Mouse (Mus musculus) midbrain, postnatal 0 days (tissue): Measurements from ENCODE around the gene Ier5l. TPM values are rescaled to one million over a fixed set of nuclear protein-coding genes. Genes with fewer than 3 reads are reported as not detected.

ENCODE experiments used
- ATAC-seq: fragments of 200-750 bp; cut with Nextera tagmentation; 2 replicates; pipeline ENCODE4 v1.8.0; 2017; ENCODE audit warnings: moderate number of reproducible peaks, mild to moderate bottlenecking, moderate TSS enrichment, moderate library complexity; ENCODE audit not compliant: low FRiP score
- DNase-seq: peaks from one replicate; pipeline ENCODE4 v3.0.0-alpha.2; 2015; ENCODE audit warnings: low spot score
- H3K27ac ChIP-seq: fragments of 300-500 bp; sonication (generic); 2 replicates; pipeline ENCODE4 v1.5.1; 2014; ENCODE audit warnings: low read depth, mild to moderate bottlenecking, low read length, mixed read lengths
- H3K27me3 ChIP-seq: fragments of 300-500 bp; sonication (generic); 2 replicates; pipeline ENCODE4 v1.6.1; 2014; ENCODE audit warnings: low read length, control low read depth, mixed read lengths; ENCODE audit not compliant: insufficient read depth
- H3K36me3 ChIP-seq: fragments of 300-500 bp; sonication (generic); 2 replicates; pipeline ENCODE4 v1.6.1; 2014; ENCODE audit warnings: low read length, control low read depth, mixed read lengths; ENCODE audit not compliant: insufficient read depth
- H3K4me1 ChIP-seq: fragments of 300-500 bp; sonication (generic); 2 replicates; pipeline ENCODE4 v1.6.1; 2014; ENCODE audit warnings: mild to moderate bottlenecking, control low read depth, antibody characterized with exemption, low read length, mixed read lengths; ENCODE audit not compliant: insufficient read depth
- H3K4me2 ChIP-seq: fragments of 300-500 bp; sonication (generic); 2 replicates; pipeline ENCODE4 v1.6.1; 2014; ENCODE audit warnings: low read depth, mild to moderate bottlenecking, low read length, mixed read lengths; ENCODE audit not compliant: poor library complexity, severe bottlenecking
- H3K4me3 ChIP-seq: fragments of 300-500 bp; sonication (generic); 2 replicates; pipeline ENCODE4 v1.5.1; 2014; ENCODE audit warnings: low read depth, mild to moderate bottlenecking, low read length, moderate library complexity
- H3K9ac ChIP-seq: fragments of 300-500 bp; sonication (generic); replicated peaks from 2 replicates; pipeline ENCODE4 v1.6.1; 2014; ENCODE audit warnings: mild to moderate bottlenecking, low read length, moderate library complexity, mixed read lengths; ENCODE audit not compliant: poor library complexity, severe bottlenecking
- H3K9me3 ChIP-seq: fragments of 300-500 bp; sonication (generic); 2 replicates; pipeline ENCODE4 v1.6.1; 2016; ENCODE audit warnings: low read length, control low read depth
- CTCF ChIP-seq: IDR thresholded peaks from 2 replicates; pipeline ENCODE4 v1.5.1; 2016; ENCODE audit warnings: antibody characterized with exemption, mild to moderate bottlenecking
- WGBS: fragments of 180-500 bp; shearing (Covaris S2); extraction: QIAGEN DNeasy Blood & Tissue Kit; methylation state at CpG from one replicate; pipeline ENCODE4 v1.1.7; 2014; 5-methylcytosine and 5-hydroxymethylcytosine counted together
- polyA plus RNA-seq: library from polyadenylated mRNA; unstranded; fragments of >200 nt; fragmentation: Nextera tagmentation; extraction: Ambion mirVana; gene quantifications from 2 replicates; pipeline ENCODE4 v1.2.1, GENCODE M21; 2015
- total RNA-seq: library from RNA; depleted of rRNA; stranded (reverse); fragments of >200 nt; gene quantifications from 2 replicates; pipeline ENCODE4 v1.2.3, GENCODE M21; 2014

Ier5l gene
- total and polyA plus RNA-seq, 2 experiments from 2014 or later: 2.6 to 28.2 TPM

DNA sequence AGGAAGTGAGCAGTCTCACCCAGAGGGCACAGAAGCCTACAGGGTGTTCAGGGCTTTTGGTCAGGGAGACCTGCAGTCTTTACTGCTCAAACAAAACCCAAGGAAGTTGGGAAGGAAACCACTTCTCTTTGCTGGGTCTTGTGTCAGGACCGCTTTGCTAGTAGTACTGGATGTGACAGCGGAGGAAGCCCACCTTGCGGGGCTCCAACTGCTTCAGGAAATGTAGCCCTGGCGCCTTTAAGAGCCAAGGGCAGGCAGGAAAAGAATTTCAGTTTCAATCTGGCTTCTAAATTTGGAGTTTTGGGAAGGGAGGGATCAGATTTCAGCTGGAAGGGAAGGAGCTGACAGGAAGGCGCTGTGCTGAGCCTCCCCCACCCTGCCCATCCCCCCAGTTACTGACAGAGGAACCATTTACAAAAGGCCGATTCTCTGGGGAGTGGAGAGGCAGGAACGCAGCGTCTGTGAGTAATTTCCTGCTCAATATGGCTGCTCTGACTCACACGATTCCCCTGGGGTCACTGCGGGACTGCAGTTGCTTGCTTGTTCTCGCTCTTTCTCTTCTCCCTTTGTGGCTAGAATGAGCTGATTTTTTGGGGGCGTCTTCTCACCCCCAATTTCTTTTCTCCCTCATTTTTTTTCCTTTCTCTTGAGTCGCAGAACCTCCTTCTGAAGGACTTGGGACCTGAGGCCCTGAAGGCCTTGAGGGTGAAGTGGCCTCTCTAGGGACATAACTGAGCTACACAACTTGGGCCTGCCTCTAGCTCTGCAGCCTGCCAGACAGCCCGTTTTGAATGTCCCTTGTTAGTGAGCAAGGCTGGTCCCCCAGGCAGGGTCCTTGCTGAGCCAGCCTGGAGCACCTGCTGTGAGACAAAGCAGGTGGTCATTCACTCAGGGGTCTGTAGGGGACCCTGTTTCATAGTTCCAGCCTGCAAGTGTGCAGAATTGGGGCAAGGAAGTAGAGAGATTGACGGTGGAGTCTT lies 32.2 kb downstream of the Ier5l start:
- ATAC-seq (peak; percentile 72; the same call in 1 of the 2 replicates), DNase-seq (peak; percentile 97)
- Histone ChIP-seq H3K27me3 (no peaks in the 10 kb centered on the region), H3K27ac (peak overlapping the region; percentile 78), H3K4me3 (no peak overlapping the region), H3K4me1 (peaks cover 15% of the 10 kb centered on the region; the same call in 1 of the 2 replicates), H3K9me3 (no peaks in the 10 kb centered on the region), H3K9ac (peak overlapping the region; percentile 25), H3K36me3 (peaks cover 45% of the 10 kb centered on the region), H3K4me2 (peak overlapping the region; percentile 18)
- WGBS: 5% methylated on average over 15 of the region's 15 CpGs
- TF ChIP-seq CTCF: no peak; the same call in 1 of the 2 replicates

- Histone ChIP-seq H3K4me3 (no peak overlapping the region), H3K4me1 (peaks cover 15% of the 10 kb centered on the region; the same call in 1 of the 2 replicates), H3K9me3 (no peaks in the 10 kb centered on the region), H3K4me2 (peak overlapping the region; percentile 4; the same call in 1 of the 2 replicates), H3K9ac (peak overlapping the region; percentile 25; the same call in 1 of the 2 replicates), H3K36me3 (peaks cover 41% of the 10 kb centered on the region), H3K27me3 (no peaks in the 10 kb centered on the region), H3K27ac (peak overlapping the region; percentile 78)
- DNase-seq: peak; percentile 93
- peak; percentile 86 for TF ChIP-seq CTCF
- peak; percentile 45; the same call in 1 of the 2 replicates for ATAC-seq
- WGBS: 17% methylated on average over 12 of the region's 12 CpGs
Observed at GRCm38 (mm10) chr2:30440701-30441517, 33.1 kb downstream of the Ier5l start.

GRCm38 (mm10) chr2:30440211-30440700 lies 33.8 kb downstream of the Ier5l start:
- no peak overlapping the region for H3K4me3 ChIP-seq
- H3K4me1 ChIP-seq: peaks cover 15% of the 10 kb centered on the region; the same call in 1 of the 2 replicates
- H3K4me2 ChIP-seq: no peak overlapping the region
- H3K27me3 ChIP-seq: no peaks in the 10 kb centered on the region
- peaks cover 34% of the 10 kb centered on the region for H3K36me3 ChIP-seq
- WGBS: 58% methylated on average over 3 of the region's 3 CpGs
- ATAC-seq (no peak), DNase-seq (no peak)
- no peaks in the 10 kb centered on the region for H3K9me3 ChIP-seq
- H3K9ac ChIP-seq: 0 out of 2 replicates have a peak overlapping the region, but pooled peaks have one; percentile 25
- TF ChIP-seq CTCF: no peak
- peak overlapping the region; percentile 78 for H3K27ac ChIP-seq

DNA sequence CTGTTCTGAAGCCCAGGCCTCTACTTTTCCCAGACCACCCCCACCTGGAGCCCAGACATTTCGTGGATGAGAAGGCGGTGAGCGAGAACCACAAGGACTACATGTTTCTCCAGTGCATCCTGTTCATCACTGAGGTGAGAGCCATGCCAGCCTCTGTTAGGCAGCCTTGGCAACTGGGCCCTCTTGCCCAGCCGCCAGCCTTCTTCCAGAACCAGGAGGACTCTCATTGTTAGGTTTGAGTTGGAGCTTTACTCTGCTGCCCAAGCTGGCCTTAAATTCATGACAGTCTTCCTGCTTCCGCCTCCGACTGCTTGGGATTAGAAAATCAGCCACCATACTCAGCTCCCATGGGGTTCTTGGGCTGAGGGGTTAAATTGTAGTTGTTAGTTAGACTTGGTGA lies 34.4 kb downstream of the Ier5l start:
- H3K4me3 ChIP-seq: no peak overlapping the region
- peaks cover 34% of the 10 kb centered on the region for H3K36me3 ChIP-seq
- H3K4me2 ChIP-seq: no peak overlapping the region
- no peaks in the 10 kb centered on the region for H3K27me3 ChIP-seq
- DNase-seq: no peak
- H3K4me1 ChIP-seq: peaks cover 15% of the 10 kb centered on the region; the same call in 1 of the 2 replicates
- H3K27ac ChIP-seq: peak overlapping the region; percentile 78; the same call in 1 of the 2 replicates
- no peak for TF ChIP-seq CTCF
- H3K9ac ChIP-seq: no peak overlapping the region
- no peaks in the 10 kb centered on the region for H3K9me3 ChIP-seq
- ATAC-seq: no peak
- WGBS: 90% methylated on average over 6 of the region's 6 CpGs

DNA sequence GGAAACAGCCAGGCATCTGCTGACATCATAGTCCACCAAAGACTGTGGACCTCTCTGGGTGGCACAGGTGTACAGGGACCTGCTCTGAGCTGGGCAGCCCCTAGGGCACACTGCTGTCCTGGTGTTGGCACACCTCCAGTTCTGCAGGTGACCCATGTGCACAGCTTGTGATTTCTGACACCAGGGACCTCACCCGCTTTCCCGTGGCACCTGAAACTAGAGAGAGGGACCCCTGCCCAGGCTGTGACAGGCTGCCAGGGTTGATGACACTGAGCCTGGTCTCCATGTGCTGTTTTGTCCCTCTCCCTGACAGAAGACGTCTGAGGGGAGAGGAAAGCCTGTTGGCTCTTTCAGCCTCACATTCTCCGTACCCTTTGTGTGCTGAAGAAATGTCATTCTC lies 36.2 kb downstream of the Ier5l start:
- Histone ChIP-seq H3K4me3 (no peak overlapping the region), H3K4me1 (peaks cover 13% of the 10 kb centered on the region; the same call in 1 of the 2 replicates), H3K4me2 (no peak overlapping the region), H3K9ac (no peak overlapping the region), H3K27ac (no peak overlapping the region), H3K36me3 (peaks cover 46% of the 10 kb centered on the region), H3K27me3 (no peaks in the 10 kb centered on the region), H3K9me3 (no peaks in the 10 kb centered on the region)
- no peak for DNase-seq
- WGBS: 93% methylated on average over 4 of the region's 4 CpGs
- no peak for ATAC-seq
- no peak for TF ChIP-seq CTCF
